Mouse (Mus musculus): Measurements from ENCODE around the gene Ptcd3.
"Not testable (repeated sequence)": the region's sequence is repeated elsewhere in the genome, so short reads cannot be mapped to it uniquely, and the experiment has no call there.

The Ptcd3 gene

GRCm38 (mm10) chr6:71871396-71871795 is 37.2 kb downstream of the Ptcd3 start:
- no peak for DNase-seq (ENCODE audit: low read depth)

GRCm38 (mm10) chr6:71868809-71869208 is 39.7 kb downstream of the Ptcd3 start:
- peak; percentile 9 for DNase-seq (ENCODE audit: low read depth)

GRCm38 (mm10) chr6:71867751-71868150 is 40.8 kb downstream of the Ptcd3 start:
- no peak for DNase-seq (ENCODE audit: low read depth)

- DNase-seq (ENCODE audit: low read depth) = not testable (repeated sequence)
These were observed 61.6 kb downstream of the Ptcd3 start for GRCm38 (mm10) chr6:71846906-71847305.

GRCm38 (mm10) chr6:71840597-71841290 is 67.8 kb downstream of the Ptcd3 start:
- DNase-seq (ENCODE audit: low read depth) = no peak

DNA sequence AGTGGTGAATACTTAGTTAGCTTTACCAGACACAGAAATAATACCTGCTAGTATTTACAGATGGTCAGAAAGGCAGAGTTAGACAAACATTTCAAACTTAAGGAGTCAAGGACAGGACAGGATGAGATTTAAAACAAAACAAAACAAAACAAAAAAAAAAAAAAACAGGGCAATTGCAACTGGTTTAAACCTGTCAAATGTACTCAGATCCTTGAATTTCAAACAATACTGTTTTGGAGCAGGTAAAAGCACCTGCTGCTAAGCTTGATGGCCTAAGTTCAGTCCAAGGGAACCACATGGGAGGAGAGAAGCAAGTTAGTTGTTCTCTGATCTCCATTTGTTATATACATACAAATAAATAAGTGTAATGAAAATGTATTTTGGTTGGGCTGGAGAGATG is 68.7 kb downstream of the Ptcd3 start:
- no peak for DNase-seq (ENCODE audit: low read depth)

DNA sequence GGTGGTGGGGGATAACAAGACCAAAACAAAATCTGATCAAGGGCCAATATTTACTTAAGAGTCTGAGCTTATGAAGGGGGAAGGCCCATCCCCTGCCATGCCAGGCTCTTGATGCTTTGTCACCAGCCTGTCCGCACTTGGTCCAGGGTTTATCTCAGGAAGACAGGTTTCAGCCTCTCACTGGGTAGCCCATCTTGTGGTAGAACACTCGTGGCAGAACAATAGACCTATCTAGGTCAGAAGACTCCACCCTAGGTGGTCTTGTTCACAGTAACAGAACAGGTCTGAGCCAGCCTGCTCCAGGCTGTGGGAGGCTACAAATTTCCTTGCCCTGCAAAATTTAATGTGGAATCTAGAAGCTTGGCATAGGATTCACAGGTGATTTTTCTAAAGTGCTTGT is 71.7 kb downstream of the Ptcd3 start:
- no peak for DNase-seq (ENCODE audit: low read depth)

DNA sequence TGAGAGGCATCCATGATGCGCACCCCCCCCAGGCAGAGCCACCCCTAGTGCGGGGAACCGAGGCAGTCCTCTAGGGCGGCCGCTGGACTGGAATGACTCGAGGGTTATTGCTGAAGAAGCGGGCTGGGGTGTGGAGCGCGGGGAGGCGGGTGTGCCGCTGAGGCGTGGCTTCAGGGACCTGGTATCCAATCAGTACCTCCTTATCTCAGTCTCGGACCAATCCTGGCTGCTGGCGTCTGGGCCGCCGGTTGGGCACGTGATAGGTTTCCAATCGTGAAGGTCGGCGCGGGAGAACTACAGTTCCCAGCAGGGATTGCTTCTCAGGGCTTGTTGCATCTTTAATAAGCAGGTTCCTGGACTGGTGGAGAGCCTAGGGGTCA is 77.0 kb downstream of the Ptcd3 start:
- DNase-seq (ENCODE audit: low read depth) = peak; percentile 91

DNA sequence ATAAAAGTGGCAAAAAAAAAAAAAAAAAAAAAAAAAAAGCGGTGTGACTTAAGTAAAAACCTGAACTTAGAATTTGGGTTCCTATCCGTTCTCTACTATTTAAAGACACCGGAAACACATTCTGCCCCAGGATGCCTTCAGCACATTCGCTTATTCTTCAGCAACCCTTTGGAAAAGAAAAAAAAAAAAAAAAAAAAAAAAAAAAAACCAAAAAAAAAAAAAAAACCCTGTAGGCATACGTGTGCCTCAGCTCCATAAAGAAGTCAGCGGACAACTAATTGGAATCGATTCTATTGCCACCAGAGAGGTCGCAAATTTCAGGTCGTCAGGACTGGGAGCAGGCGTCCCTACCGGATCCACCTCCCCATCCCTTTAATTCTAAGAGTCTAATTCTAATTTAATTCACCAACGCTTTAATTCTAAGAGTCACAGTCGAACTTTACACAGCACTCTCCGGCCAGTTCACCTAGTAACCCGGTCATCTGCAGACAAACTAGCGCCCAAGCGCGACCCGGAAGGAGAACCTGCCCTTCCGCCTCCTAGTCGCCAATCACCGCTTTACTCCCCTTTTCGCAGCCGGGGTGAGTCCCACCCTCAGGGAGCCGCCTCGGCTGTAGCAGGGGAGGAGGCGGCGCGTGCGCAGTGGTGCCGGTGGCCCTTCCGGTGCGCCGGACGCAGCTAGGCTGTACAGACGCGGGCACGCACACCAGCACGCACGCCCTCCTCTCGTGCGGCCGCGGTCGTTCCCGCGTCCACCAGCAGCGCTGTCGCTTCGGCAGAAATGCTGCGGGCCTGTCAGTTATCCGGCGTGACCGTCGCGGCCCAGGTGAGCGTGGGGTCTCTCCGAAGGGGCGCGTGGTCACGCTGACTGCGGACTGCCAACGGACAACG is 77.6 kb downstream of the Ptcd3 start, which contains the start of gene Immt:
Immt (plus strand) TSS at position 642 of the 891 bp plus-strand sequence.
- DNase-seq (ENCODE audit: low read depth) = peak; percentile 89
